9 mouse cellular contexts compared by ENCODE assay signal in genomic region chr13:47348517-47349145, GRCm38 (mm10).
DNase-seq lines count a peak whose midpoint lies in the region; ATAC-seq and TF ChIP-seq lines count a peak whose summit lies in the region.
"Had no signal": no experiment of that assay in that cellular context is flagged by ENCODE, and none has a peak within 500 bp of the region (broad histone marks: within the 10 kb centered on the region; RNA-seq: fewer than 3 reads in every experiment).

No protein-coding gene starts in this region.

- peak; percentile 42 for DNase-seq in ES-E14 (ENCODE audit: low read depth, low spot score)
- peak; percentile 20 to 36 for DNase-seq in adrenal gland, postnatal 4 days (ENCODE audit: low spot score in 2 of 2)
- DNase-seq in layer of hippocampus, adult 9-10 months (ENCODE audit: low spot score): peak; percentile 59
- peak; percentile 71 to 82 for DNase-seq in lung, postnatal 4 days
- peak; percentile 24 for DNase-seq in skeletal muscle tissue, adult 2 months (ENCODE audit: low read depth, low spot score)

- H3K4me2 ChIP-seq in embryonic facial prominence, embryonic 15.5 days (replicated peaks): 0 out of 2 replicates have a peak overlapping the region, but pooled peaks have one; percentile 12
- no peak overlapping the region for H3K4me2 ChIP-seq in heart, embryonic 12.5 days
- H3K4me2 ChIP-seq: limb, embryonic 15.5 days had no signal

- no peak overlapping the region for H3K9ac ChIP-seq in ES-E14 (ENCODE audit: insufficient read depth, low read depth, low read length, poor library complexity, severe bottlenecking)
- no peak overlapping the region for H3K9ac ChIP-seq in embryonic facial prominence, embryonic 15.5 days
- H3K9ac ChIP-seq in heart, embryonic 12.5 days: peak overlapping the region; percentile 48; the same call in 1 of the 2 replicates
- H3K9ac ChIP-seq: limb, embryonic 15.5 days had no signal

- H3K27ac ChIP-seq in ES-E14 (ENCODE audit: insufficient read depth, low read depth, low read length, poor library complexity, severe bottlenecking): no peak overlapping the region
- H3K27ac ChIP-seq in embryonic facial prominence, embryonic 15.5 days (replicated peaks): no peak overlapping the region
- no peak overlapping the region for H3K27ac ChIP-seq in heart, embryonic 12.5 days (ENCODE audit: poor library complexity, severe bottlenecking)
- H3K27ac ChIP-seq: limb, embryonic 15.5 days had no signal

- no peaks in the 10 kb centered on the region for H3K36me3 ChIP-seq in ES-E14 (ENCODE audit: control insufficient read depth, insufficient read depth, low read length, poor library complexity, severe bottlenecking)
- no peaks in the 10 kb centered on the region for H3K36me3 ChIP-seq in embryonic facial prominence, embryonic 15.5 days
- no peaks in the 10 kb centered on the region for H3K36me3 ChIP-seq in heart, embryonic 12.5 days
- H3K36me3 ChIP-seq: limb, embryonic 15.5 days had no signal

- H3K27me3 ChIP-seq in embryonic facial prominence, embryonic 15.5 days: no peaks in the 10 kb centered on the region
- H3K27me3 ChIP-seq in heart, embryonic 12.5 days (replicated peaks): no peaks in the 10 kb centered on the region
- H3K27me3 ChIP-seq: limb, embryonic 15.5 days had no signal

- no peak for ATAC-seq in embryonic facial prominence, embryonic 15.5 days (ENCODE audit: insufficient number of reproducible peaks, low FRiP score, low TSS enrichment, low read depth)
- ATAC-seq in heart, embryonic 12.5 days (ENCODE audit: insufficient number of reproducible peaks, low FRiP score): no peak
- no peak for ATAC-seq in erythroid progenitor cell, adult 5-6 weeks (replicated peaks; ENCODE audit: low FRiP score, poor library complexity, severe bottlenecking)

- H3K4me3 ChIP-seq in ES-E14 (ENCODE audit: insufficient read depth in 1 of 2, low read depth in 1 of 2, low read length in 2 of 2, poor library complexity in 1 of 2, severe bottlenecking in 1 of 2): no peak overlapping the region
- no peak overlapping the region for H3K4me3 ChIP-seq in embryonic facial prominence, embryonic 15.5 days (replicated peaks)
- no peak overlapping the region for H3K4me3 ChIP-seq in heart, embryonic 12.5 days
- H3K4me3 ChIP-seq: limb, embryonic 15.5 days had no signal

- 26% methylated on average over 17 of the region's 17 CpGs for WGBS in embryonic facial prominence, embryonic 15.5 days
- WGBS in heart, embryonic 12.5 days: 39% methylated on average over 17 of the region's 17 CpGs

- H3K4me1 ChIP-seq in ES-E14 (ENCODE audit: control insufficient read depth in 2 of 2, insufficient read depth in 2 of 2, low read length in 2 of 2, poor library complexity in 1 of 2): no peaks in the 10 kb centered on the region
- 0 out of 2 replicates have a peak, but pooled peaks cover 3% of the 10 kb centered on the region for H3K4me1 ChIP-seq in embryonic facial prominence, embryonic 15.5 days
- no peaks in the 10 kb centered on the region; the same call in none of the 2 replicates for H3K4me1 ChIP-seq in heart, embryonic 12.5 days (replicated peaks)
- H3K4me1 ChIP-seq: limb, embryonic 15.5 days had no signal

- no peaks in the 10 kb centered on the region for H3K9me3 ChIP-seq in ES-E14 (ENCODE audit: control insufficient read depth, insufficient read depth, low read depth, low read length)
- H3K9me3 ChIP-seq in embryonic facial prominence, embryonic 15.5 days (replicated peaks): no peaks in the 10 kb centered on the region
- H3K9me3 ChIP-seq in heart, embryonic 12.5 days (replicated peaks): no peaks in the 10 kb centered on the region
- H3K9me3 ChIP-seq: limb, embryonic 15.5 days had no signal

- in situ Hi-C loops in ES-E14 (cut with MboI; ENCODE audit: low sequenced_read_pairs in 2 of 2, unreplicated experiment in 2 of 2): no loop called here

TF ChIP-seq in ES-E14, 5 proteins besides CTCF, POLR2A, EP300 and RAD21:
- TF ChIP-seq ZNF384 (IDR thresholded peaks at IDR 0.05; ENCODE audit: low read depth, low read length) (no peak), ZC3H11A (IDR thresholded peaks at IDR 0.05; ENCODE audit: borderline replicate concordance, low read depth, low read length) (peak; percentile 59)

Comparison
In these comparisons a context has a peak if more than half of its experiments do, and no peak if none do; other contexts are left out.
1. DNase-seq: peak in every context shown above with its lines; median percentile 76 in lung, postnatal 4 days; 59 in layer of hippocampus, adult 9-10 months; 42 in ES-E14; 28 in adrenal gland, postnatal 4 days; 24 in skeletal muscle tissue, adult 2 months.